Mouse (Mus musculus) bone marrow, adult 2 months (tissue): ENCODE measurements around the gene Spata16.

Experiments
- CTCF ChIP-seq: fragments of 200-500 bp; IDR thresholded peaks from 2 replicates; pipeline ENCODE4 v1.5.1; 2011; ENCODE audit warnings: low read length, control low read depth; ENCODE audit not compliant: control insufficient read depth, insufficient read depth
- POLR2A ChIP-seq: fragments of 200-500 bp; IDR thresholded peaks from 2 replicates; pipeline ENCODE4 v1.6.1; 2011; ENCODE audit warnings: low read depth, mild to moderate bottlenecking, control low read depth, low read length, borderline replicate concordance; ENCODE audit not compliant: control insufficient read depth

- TF ChIP-seq CTCF (no peak), POLR2A (no peak)
Observed at GRCm38 (mm10) chr3:26850691-26851563, 213.5 kb downstream of the Spata16 start.
